Mouse (Mus musculus) gastrocnemius, adult 18-20 months (tissue): ENCODE measurements around the gene Gab1. TPM values are rescaled to one million over a fixed set of nuclear protein-coding genes. Genes with fewer than 3 reads are reported as not detected.

Experiments
- DNase-seq: peaks from one replicate; pipeline ENCODE4 v3.0.0; 2021; ENCODE audit warnings: low spot score
- total RNA-seq, 2 experiments: library from RNA; stranded (reverse); gene quantifications; 2 replicates each; pipeline ENCODE4 v1.2.3; 2021

The Gab1 gene
- total RNA-seq, 2 experiments from 2014 or later: 10.6 to 11.9 TPM

GRCm38 (mm10) chr8:80873723-80874427 is 6.4 kb downstream of the Gab1 start:
- DNase-seq: no peak

GRCm38 (mm10) chr8:80872688-80873087 is 7.6 kb downstream of the Gab1 start:
- no peak for DNase-seq

GRCm38 (mm10) chr8:80871400-80871799 is 8.9 kb downstream of the Gab1 start:
- DNase-seq: no peak

- no peak for DNase-seq
Measured at GRCm38 (mm10) chr8:80870535-80871204, 9.6 kb downstream of the Gab1 start.

- no peak for DNase-seq
Measured at GRCm38 (mm10) chr8:80869881-80870328, 10.4 kb downstream of the Gab1 start.

- no peak for DNase-seq
Measured at GRCm38 (mm10) chr8:80868801-80869323, 11.5 kb downstream of the Gab1 start.

GRCm38 (mm10) chr8:80868006-80868702 is 12.2 kb downstream of the Gab1 start:
- DNase-seq: no peak

- DNase-seq: no peak
Measured at GRCm38 (mm10) chr8:80867598-80867997, 12.7 kb downstream of the Gab1 start.

GRCm38 (mm10) chr8:80865181-80865784 is 15.0 kb downstream of the Gab1 start:
- no peak for DNase-seq

- DNase-seq: no peak
Measured at GRCm38 (mm10) chr8:80863393-80863792, 16.9 kb downstream of the Gab1 start.

- no peak for DNase-seq
Measured at GRCm38 (mm10) chr8:80859180-80859775, 21.0 kb downstream of the Gab1 start.

- no peak for DNase-seq
Measured at GRCm38 (mm10) chr8:80857851-80858367, 22.4 kb downstream of the Gab1 start.

GRCm38 (mm10) chr8:80857128-80857527 is 23.2 kb downstream of the Gab1 start:
- DNase-seq: no peak

GRCm38 (mm10) chr8:80856606-80857005 is 23.7 kb downstream of the Gab1 start:
- DNase-seq: no peak

- no peak for DNase-seq
Measured at GRCm38 (mm10) chr8:80853622-80854021, 26.7 kb downstream of the Gab1 start.

GRCm38 (mm10) chr8:80853208-80853607 is 27.1 kb downstream of the Gab1 start:
- no peak for DNase-seq

- no peak for DNase-seq
Measured at GRCm38 (mm10) chr8:80852412-80853165, 27.7 kb downstream of the Gab1 start.

GRCm38 (mm10) chr8:80851648-80852047 is 28.7 kb downstream of the Gab1 start:
- DNase-seq: no peak

GRCm38 (mm10) chr8:80850013-80850412 is 30.3 kb downstream of the Gab1 start:
- DNase-seq: no peak

- DNase-seq: no peak
Measured at GRCm38 (mm10) chr8:80848631-80849030, 31.7 kb downstream of the Gab1 start.
